Mouse (Mus musculus) thymus, adult 18-20 months (tissue): Measurements from ENCODE around the gene Eps8.

Source experiments
- DNase-seq, 2 experiments: peaks; one replicate each; pipeline ENCODE4 v3.0.0; 2022; ENCODE audit warnings: mixed read lengths in 2 of 2

Gene Eps8

DNA sequence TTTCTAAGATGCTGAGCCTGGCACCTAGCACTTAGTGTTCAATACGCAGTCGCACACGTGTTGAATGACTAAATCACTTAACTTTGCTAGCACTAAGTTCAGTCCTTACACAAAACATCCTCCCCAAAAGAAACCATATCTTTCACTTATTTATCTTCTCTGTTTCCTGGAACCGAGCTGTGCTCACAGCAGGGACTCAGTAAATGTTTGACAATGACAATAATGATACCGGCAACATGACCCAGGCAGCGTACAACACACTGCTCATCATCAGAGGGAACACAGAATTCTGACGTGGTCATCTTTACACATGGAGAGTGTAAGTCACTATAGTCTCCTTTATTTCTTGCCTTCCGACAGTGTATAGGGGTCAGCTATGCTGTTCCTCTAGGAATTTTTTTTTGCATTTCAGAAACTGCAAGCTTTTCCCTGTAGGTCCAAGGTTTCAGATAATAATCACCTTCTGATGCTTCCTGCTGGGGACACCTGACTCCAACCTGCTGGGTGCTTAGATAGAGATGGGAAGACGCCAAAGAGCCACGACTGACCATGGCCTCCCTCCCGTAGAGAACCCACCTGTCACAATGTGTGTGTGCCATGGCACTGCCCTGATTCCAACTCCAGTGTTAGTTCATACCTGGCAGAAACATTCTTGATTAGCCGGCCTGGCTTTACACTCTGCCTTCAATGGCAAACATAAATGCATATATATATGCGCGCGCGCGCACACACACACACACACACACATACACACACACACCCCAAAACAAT lies 46.3 kb downstream of the Eps8 start:
- DNase-seq = no peak

DNA sequence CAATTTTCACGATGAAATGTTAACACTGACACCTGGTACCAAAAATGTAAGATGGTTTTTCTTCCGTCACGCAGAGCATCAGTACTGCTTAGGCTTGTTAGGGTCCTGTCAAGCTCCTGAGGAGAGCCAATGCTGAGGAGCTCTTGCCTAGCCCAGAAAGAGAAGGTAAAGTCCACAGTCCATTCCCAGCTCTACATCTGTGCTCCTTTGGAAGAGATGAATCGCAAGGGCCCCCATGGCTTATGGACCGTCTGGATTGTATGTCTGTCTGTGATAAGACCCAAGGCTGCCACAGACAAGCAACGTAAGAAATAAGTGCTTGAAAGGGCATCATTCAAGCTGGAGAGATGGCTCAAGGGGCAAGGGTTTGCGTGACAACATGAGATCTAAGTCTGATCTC lies 48.1 kb downstream of the Eps8 start:
- DNase-seq = no peak

DNA sequence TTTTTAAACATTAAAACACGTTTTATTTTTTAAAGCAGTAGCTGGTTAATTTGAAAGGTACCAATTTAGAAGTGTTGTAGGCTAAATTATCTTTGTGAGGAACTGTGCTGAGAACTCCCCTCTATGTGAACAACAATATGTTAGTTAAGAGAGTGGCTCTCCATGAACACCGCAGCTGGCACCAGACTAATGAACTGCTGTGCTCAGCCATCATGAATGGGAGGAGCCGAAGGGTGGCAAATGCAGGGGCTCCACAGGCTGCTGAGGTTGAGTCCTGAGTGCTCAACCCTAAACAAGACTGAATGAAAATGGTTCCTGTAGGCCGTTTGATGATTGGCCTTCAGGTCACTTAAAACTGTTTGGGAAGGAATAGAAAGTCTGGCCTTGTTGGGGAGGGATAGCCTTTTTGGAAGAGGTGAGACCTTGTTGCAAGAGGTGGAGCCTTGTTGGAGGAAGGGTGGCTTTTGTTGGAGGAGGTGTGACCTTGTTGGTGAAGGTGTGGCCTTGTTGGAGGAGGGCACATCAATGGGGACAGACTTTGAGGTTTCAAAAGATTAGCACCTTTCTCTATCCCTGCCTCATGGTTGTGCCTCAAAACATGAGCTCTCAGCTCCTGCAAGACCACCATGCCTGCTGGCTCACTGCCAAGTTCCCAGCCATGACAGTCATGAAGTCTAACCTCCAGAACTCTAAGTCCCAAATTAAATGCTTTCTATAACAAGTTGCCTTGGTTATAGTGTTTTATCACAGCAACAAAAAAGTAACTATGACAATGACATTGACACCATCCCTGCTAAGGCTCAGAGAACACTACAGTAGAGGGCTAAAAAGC lies 50.0 kb downstream of the Eps8 start:
- no peak for DNase-seq

DNA sequence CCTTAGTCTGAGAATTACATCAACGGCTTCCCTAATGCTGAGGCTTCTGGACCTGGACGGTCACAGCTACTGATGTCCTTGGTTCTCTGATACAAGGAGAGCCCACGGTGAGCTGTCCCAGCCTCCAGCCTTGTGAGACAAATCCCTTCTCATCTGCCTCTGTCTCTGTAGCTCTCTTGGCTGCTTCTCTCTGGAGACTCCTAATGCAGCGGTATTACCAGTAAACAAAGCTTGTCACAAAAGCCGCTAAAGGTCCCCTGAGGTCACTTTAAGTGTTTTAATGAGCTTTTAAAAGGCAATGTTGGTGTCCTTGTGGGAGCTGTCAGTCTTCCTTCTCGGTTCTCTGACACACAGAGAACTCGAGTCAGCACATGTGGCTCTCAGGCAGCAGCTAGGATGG lies 56.4 kb downstream of the Eps8 start:
- DNase-seq = no peak

DNA sequence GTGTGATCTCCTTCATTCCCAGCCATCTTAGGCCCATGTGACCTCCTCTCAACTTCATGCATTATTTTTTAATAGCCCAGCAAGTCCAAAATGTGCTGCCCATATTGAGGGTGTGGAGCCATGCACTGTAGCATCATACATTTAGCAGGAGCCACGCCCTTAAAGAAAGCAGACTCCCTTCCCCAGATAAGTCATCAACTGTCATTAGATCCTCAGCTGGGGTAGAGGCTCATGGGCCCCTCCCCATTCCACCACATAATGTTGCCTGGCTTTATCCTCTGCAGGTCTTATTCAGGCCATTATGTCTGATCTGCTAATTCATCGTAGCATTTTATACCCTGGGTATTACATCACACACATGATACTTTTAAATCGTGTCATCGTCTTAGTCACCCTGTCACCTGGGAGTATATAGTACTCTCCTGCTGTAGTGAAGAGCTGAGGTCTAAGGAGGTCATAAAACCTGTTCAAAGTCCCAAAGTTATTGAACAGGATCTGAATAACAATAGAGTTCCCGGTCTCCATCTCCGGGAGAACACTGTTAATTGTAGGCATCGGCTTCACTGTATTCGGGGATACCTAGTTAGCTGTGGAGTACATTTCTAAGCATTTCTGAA lies 57.1 kb downstream of the Eps8 start:
- DNase-seq = no peak

DNA sequence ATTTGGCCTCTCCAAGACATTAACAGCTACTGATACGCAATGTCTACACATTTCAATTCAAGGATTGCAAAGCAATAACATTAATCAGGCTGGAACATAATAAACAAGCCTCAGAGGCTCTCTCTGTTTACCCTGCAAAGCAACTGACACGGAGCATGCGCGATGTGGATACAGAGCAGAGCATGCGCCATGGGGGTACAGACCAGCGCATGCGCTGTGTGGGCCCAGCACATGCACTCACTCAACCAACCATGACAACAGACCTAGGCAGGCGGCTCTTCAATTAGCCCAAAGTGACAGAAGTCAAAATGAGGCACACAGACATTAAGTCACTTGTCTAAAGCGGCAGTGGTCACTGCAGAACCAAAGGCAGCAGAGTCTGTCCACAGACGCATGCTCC lies 62.1 kb downstream of the Eps8 start:
- DNase-seq = no peak

DNA sequence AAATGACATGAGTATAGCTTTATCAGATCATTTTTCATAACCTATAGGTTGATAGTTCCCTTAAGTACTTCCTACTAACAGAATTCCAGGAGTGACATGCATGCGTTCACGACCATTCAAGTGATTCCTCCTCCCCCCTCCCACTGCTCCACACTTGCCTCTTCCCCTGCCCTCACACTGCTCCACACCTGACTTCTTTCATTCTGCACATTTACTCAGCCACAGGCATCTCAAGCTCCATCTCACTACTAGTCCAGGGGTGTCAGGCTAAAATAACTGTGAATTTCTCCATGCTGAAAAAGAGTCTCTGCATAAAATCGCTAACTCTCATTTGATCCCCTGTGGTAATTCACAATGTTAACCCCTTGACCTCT lies 65.4 kb downstream of the Eps8 start:
- no peak for DNase-seq

DNA sequence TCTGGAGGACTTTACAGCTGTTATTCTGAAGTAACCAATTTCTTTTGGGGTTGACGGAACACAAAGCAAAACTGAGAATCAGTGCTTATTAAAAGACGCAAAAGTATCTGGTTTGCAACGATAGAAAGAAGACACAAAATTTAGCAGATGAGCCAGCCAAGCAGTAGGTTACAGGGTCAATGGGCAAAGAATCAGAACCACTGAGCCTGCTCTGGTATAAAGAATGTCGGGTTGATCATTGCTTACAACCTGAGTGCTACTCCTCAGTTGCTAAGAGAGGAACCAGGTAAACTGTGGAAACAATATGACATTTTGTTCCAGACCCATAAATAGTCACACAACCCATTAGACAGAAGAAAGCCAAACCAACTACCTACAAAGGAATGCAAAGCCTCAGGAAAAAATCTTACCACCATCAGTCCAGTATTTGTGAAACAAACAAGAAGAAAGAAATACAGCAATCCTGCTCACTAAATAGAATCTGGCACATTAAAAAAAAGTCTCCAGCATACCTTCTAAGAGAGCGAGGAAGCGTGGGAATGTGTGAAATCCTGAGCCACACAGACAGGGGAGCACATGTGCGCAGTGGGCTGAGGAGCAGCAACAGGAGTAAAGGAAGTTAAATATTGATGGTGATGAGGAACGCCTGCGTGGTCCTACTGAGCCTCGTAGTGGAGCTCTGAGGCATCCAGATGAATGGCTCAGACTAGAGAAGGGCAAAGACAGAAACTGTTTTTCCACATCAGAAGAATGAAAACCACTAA lies 66.0 kb downstream of the Eps8 start:
- no peak for DNase-seq

DNA sequence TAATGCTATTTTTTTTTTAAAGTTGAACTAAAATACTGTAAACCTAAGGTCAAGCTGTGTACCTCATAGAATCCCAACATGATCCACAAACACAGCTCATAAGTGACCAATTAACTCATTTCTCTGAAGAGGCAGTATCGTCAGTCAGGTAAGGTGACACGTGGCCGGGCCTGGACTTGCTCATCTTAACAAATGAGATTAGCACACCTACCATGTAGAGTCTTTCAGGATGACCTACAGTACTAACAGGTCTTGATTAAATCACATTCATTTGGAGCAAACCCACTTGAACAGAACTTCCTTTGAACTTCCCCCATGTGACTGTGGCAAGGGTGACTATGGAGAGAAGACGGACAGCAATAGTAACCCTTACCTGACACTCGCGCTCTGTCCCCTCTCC lies 66.8 kb downstream of the Eps8 start:
- DNase-seq = no peak

DNA sequence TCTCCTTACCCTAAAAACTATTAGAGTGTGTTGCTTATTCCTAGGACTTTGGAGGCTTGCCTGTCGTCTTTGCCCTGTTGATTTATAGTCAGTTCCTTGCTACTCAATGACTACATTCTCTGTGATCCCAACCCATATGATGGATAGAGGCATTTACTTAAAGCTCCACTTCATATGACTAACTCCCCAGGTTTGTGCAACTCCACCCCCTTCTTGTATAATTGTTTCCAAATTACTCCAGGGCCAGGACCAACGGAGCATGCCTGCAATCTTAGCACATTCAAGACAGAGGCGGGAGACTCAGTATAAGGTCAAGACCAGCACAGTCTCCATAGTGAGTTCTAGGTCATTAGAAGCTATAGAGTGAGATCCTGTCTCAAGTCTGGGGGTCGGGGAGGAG lies 69.4 kb downstream of the Eps8 start:
- no peak for DNase-seq

DNA sequence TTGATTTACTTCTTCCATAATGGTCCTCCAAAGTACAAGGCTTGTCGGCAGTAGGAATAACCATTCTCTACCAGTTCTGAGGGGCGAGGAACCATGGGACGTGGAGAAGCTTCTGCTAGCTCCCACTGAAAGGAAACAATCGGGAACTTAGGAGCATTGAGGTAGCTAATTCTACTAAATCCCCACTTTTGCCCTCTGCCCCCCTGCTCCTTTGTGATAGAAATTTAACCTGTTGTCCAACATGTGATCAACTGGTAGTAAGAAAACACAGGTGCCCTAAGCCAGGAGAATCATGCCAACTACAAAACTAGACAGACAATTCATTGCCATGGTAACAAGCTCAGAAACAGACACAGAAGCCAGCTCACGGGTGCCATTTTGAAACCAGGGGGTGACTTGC lies 71.6 kb downstream of the Eps8 start:
- no peak for DNase-seq

DNA sequence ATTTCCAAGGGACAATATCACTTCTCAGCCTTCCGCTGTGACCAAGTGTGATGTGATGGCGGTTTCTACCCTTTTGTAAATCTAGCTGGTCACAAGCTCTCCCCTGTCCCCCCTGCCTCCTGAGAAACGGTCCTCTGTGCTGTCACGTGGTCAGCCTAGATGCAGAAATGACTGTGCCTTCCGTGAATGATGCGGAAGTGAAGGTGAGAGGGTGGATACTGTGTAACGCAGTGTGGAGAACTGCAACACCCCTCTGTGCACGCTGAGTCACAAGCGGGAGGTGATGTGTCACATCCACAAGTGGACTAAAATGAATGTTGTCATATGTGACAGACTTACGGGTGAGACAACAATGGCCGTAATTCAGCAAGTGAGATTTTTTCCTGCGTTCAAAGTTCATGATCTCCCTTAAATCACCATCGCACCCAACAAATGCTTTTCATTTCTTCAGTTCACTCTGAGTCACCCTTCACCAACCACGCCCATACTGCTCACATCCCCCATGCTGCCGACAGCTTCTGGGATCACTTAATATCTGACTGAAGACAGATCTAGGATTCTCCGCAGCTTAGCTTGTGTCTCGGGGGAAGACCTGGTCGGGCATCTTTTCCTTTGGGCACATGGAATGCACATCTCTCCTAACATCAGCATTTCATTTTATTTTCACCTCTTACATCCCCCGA lies 72.3 kb downstream of the Eps8 start:
- DNase-seq = no peak

DNA sequence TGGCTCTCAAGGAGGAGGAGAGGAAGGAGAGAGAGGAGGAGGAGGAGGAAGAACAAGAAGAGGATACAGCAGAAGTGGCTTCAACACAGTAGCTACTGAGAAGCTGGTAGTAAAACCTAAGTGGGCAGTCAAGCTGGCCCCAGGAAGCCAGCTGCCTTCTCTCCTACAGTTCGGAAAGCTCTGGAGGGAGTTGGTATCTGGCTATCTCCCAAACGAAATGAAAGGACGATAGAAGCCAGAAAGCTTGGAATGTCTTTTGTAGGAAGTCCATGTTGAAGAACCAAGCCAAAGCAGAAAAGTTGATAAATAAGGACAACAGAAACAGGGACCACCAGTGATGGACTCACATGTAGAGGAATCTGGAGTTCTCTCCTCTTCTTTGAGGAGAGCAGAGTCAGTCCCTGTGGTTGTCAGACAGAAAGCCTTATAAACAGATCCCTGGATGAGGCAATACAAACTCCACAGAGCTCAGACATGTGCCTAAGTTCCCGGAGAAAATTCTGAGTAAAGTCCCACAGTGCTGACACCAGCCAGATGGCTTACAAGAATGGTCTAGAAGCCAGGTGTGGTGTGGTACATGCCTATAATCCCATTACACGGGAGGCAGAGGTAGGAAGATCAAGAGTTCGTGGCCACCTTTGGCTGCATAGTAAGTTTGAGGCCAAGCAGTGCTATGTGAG lies 73.2 kb downstream of the Eps8 start:
- no peak for DNase-seq

DNA sequence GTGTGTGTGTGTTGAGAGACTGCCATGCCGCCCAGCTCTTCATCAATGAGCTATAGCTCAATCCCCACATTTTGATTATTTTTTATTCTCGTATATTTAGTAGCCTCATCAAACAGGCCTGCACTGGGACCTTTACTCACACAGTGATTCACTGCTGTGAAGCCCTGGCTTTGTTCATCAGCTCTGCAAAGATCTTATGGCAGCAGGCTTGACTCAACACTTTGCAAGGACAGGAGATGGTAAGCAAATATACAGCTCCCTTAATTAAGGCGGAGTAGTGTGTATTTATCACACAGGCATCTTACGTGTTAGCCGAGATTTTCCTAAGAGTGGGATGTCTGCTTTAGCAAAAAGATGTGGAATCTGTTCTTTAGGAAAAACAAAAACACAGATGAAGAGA lies 74.2 kb downstream of the Eps8 start:
- no peak for DNase-seq

DNA sequence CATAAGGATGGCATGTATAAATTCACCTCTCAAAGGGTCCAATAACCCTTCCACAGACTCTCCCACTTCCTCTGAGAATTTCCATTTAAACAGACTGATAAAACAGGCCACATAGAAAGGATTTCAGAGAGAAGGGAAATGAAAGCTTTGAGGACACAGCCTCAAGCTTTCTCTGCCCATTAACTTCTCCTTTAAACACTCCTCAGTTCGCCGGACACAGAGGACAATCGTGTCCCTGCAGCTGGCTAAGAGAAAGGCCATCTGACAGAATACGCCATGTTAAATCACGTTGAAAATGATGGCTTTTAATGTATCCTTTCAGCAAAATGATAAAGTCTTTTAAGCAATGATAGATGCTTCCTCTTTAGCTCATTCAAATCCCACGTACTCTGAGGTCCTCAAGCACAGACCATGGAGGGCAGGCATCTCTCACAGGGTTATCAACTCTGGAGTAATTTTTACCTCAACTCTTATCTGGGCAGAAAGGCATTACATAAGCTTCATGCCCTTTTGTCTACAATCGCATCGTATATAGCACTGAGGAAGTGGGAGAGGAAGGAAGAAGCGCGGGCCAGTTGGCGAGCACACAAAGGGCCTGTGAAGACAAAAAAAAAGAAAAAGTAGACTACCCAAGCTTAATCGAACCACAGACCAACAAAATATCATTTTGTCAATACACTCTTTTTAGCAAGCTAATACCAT lies 77.9 kb downstream of the Eps8 start:
- DNase-seq = no peak

DNA sequence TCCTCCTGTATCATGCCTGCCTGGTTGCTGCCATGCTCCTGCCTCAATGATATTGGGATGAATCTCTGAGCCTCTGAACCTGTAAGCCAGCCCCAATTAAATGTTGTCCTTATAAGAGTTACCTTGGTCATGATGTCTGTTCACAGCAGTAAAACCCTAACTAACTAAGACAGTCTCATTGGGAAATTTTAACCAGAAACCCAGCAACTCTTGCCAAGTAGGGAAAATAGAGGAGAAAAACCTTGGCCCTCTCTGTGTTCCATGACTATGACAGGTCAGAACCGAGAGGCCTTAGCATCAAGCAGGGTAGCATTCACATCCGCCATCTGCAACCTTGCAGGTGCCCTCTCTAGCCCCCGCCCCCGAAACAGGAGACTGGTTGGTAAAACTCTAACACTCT lies 78.6 kb downstream of the Eps8 start:
- DNase-seq = no peak

DNA sequence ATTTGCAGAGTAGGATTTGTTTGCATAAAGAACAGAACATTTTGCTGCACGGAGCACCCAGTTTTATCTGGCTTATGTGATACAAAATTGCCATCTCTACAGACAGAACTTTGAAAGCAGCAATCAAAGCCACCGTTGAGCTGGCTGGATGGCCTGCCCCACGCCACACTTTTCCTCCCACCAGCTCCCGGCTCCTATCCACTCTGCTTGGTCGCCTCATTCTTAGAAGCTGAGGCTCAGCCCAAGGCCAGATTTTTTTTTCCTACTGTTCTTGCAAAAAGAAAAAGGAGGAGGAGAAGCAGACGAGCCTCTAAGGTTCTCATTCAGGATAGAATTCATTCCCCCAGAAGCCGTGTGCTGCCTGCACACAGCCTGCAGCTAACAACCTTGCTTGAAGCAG lies 80.8 kb downstream of the Eps8 start:
- DNase-seq = no peak

DNA sequence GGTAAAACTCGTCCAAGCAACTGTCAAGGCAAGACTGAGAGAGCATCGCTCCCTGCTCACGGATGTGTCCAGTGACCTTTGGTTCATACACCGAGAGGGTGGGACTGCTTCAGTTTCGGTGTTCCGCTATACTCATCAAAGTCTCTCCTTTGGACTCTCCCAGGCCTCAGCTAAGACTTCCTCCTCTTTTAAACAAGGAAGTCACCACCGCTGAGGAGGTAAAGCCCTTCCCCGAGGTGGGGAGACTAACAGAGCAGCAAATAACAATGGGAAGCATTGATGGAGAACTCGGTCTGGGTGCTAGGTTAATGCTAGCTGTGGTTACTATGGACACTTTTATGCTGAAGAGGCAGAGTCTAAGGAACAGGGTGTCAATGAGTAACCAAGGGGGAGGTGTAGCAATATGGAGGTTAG lies 84.0 kb downstream of the Eps8 start:
- no peak for DNase-seq

DNA sequence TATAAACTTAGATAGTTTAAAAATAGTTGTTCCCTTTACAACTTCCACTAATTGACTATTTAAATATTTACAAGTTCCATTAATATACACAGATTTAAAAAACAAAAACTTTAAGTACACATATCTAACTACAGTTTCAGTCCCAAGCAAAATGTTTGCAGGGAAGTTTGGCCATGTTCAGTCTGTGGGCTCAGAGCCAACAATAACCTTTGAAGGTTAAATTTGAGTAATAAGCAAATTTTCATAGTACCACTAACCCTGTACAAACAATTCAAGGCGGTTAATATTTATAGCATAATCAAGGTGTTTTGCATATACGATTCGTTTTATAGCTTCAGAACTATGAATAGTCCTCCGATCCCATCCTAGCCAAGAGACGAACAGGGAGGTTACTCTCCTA lies 84.7 kb downstream of the Eps8 start:
- DNase-seq = no peak

DNA sequence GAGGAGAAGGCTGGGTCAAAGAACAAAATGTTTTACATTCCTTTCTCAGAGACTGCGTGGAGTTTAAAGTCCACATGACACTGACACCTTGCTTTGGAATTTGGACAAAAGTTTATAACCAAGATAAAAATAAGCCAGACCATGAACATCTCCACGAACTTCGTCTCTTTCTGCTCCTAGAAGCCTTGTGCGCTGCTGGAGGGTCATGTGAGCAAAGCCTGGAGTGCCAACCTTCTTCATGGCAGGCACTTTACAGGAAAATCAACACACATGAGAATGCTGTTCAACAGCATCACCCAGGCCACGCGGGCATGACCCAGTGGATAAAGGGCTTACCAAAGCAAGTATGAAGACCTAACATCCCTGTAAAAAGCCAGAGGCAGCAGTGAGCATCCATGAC lies 85.6 kb downstream of the Eps8 start:
- no peak for DNase-seq

DNA sequence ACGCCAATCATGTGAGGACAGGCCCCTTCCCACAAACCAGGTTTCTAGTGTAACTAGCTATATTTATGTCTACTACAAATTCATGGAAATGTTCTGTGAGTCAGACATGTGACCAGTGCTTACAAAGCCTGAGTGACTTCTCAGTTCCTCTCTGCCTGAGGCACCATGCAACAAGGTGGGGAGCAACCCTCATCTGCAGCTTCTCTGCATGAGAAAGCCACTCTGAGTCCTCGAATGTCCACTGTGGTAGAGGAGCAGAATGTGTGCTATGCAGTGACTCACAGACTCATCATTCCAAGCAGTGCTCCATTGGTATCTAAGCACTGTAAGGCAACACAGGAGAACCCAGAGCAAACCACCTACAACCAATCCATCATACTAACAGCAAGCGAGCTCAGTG lies 88.8 kb downstream of the Eps8 start:
- DNase-seq = no peak
